Mouse (Mus musculus): Measurements from ENCODE around the gene Ccdc102a. TPM values are rescaled to one million over a fixed set of nuclear protein-coding genes. Genes with fewer than 3 reads are reported as not detected.

Ccdc102a gene
- polyA plus RNA-seq (2011; ENCODE audit: insufficient read depth, insufficient read length, low read depth, missing spikeins) = 5.1 and 5.4 TPM in 2 replicates

GRCm38 (mm10) chr8:94917851-94918495 is at the start of gene Ccdc102a:
Gene Ccdc102a (minus strand): TSS chr8:94918098.
- peak within 1 kb of the TSS; percentile 89 for H3K4me3 ChIP-seq (ENCODE audit: low read depth, low read length)
- no peak within 1 kb of the TSS for H3K27ac ChIP-seq (ENCODE audit: insufficient read depth, low read length)
- H3K9me3 ChIP-seq (replicated peaks; ENCODE audit: control insufficient read depth, insufficient read depth, low read length, poor library complexity, severe bottlenecking) = no peaks in the 10 kb centered on the region
- peaks cover 2% of the 10 kb centered on the region for H3K4me1 ChIP-seq (ENCODE audit: control insufficient read depth, insufficient read depth, low read length)
- H3K27me3 ChIP-seq (ENCODE audit: control insufficient read depth, insufficient read depth, low read length, poor library complexity, severe bottlenecking) = no peaks in the 10 kb centered on the region
- TF ChIP-seq CTCF (IDR thresholded peaks at IDR 0.05; ENCODE audit: low read depth, low read length) (no peak), POLR2A (IDR thresholded peaks at IDR 0.05; ENCODE audit: insufficient read depth, low read length) (no peak), EP300 (IDR thresholded peaks at IDR 0.05; ENCODE audit: insufficient read depth, low read depth, low read length) (no peak)
- H3K9ac ChIP-seq (ENCODE audit: low read depth, poor library complexity, severe bottlenecking) = peak within 1 kb of the TSS; percentile 94
- H3K36me3 ChIP-seq (ENCODE audit: control insufficient read depth, insufficient read depth, low read length, poor library complexity, severe bottlenecking) = no peaks in the 10 kb centered on the region

- Histone ChIP-seq H3K27me3 (ENCODE audit: control insufficient read depth, insufficient read depth, low read length, poor library complexity, severe bottlenecking) (no peaks in the 10 kb centered on the region), H3K27ac (ENCODE audit: insufficient read depth, low read length) (no peak overlapping the region), H3K9ac (ENCODE audit: low read depth, poor library complexity, severe bottlenecking) (no peak overlapping the region), H3K4me1 (ENCODE audit: control insufficient read depth, insufficient read depth, low read length) (no peaks in the 10 kb centered on the region), H3K4me3 (ENCODE audit: low read depth, low read length) (no peak overlapping the region), H3K36me3 (ENCODE audit: control insufficient read depth, insufficient read depth, low read length, poor library complexity, severe bottlenecking) (no peaks in the 10 kb centered on the region), H3K9me3 (replicated peaks; ENCODE audit: control insufficient read depth, insufficient read depth, low read length, poor library complexity, severe bottlenecking) (no peaks in the 10 kb centered on the region)
- no peak for TF ChIP-seq EP300 (IDR thresholded peaks at IDR 0.05; ENCODE audit: insufficient read depth, low read depth, low read length)
- TF ChIP-seq CTCF (IDR thresholded peaks at IDR 0.05; ENCODE audit: low read depth, low read length) = no peak
- no peak for TF ChIP-seq POLR2A (IDR thresholded peaks at IDR 0.05; ENCODE audit: insufficient read depth, low read length)
These were observed 49.7 kb upstream of the Ccdc102a start for GRCm38 (mm10) chr8:94967554-94967953.

GRCm38 (mm10) chr8:94967071-94967470 is 49.2 kb upstream of the Ccdc102a start:
- Histone ChIP-seq H3K9me3 (replicated peaks; ENCODE audit: control insufficient read depth, insufficient read depth, low read length, poor library complexity, severe bottlenecking) (no peaks in the 10 kb centered on the region), H3K27me3 (ENCODE audit: control insufficient read depth, insufficient read depth, low read length, poor library complexity, severe bottlenecking) (no peaks in the 10 kb centered on the region), H3K4me1 (ENCODE audit: control insufficient read depth, insufficient read depth, low read length) (no peaks in the 10 kb centered on the region), H3K4me3 (ENCODE audit: low read depth, low read length) (no peak overlapping the region), H3K9ac (ENCODE audit: low read depth, poor library complexity, severe bottlenecking) (no peak overlapping the region), H3K27ac (ENCODE audit: insufficient read depth, low read length) (no peak overlapping the region), H3K36me3 (ENCODE audit: control insufficient read depth, insufficient read depth, low read length, poor library complexity, severe bottlenecking) (no peaks in the 10 kb centered on the region)
- TF ChIP-seq CTCF (IDR thresholded peaks at IDR 0.05; ENCODE audit: low read depth, low read length) (no peak), EP300 (IDR thresholded peaks at IDR 0.05; ENCODE audit: insufficient read depth, low read depth, low read length) (no peak), POLR2A (IDR thresholded peaks at IDR 0.05; ENCODE audit: insufficient read depth, low read length) (no peak)

- Histone ChIP-seq H3K36me3 (ENCODE audit: control insufficient read depth, insufficient read depth, low read length, poor library complexity, severe bottlenecking) (no peaks in the 10 kb centered on the region), H3K4me3 (ENCODE audit: low read depth, low read length) (no peak overlapping the region), H3K9me3 (replicated peaks; ENCODE audit: control insufficient read depth, insufficient read depth, low read length, poor library complexity, severe bottlenecking) (no peaks in the 10 kb centered on the region), H3K9ac (ENCODE audit: low read depth, poor library complexity, severe bottlenecking) (no peak overlapping the region), H3K4me1 (ENCODE audit: control insufficient read depth, insufficient read depth, low read length) (no peaks in the 10 kb centered on the region), H3K27me3 (ENCODE audit: control insufficient read depth, insufficient read depth, low read length, poor library complexity, severe bottlenecking) (no peaks in the 10 kb centered on the region), H3K27ac (ENCODE audit: insufficient read depth, low read length) (no peak overlapping the region)
- TF ChIP-seq CTCF (IDR thresholded peaks at IDR 0.05; ENCODE audit: low read depth, low read length) (no peak), EP300 (IDR thresholded peaks at IDR 0.05; ENCODE audit: insufficient read depth, low read depth, low read length) (no peak), POLR2A (IDR thresholded peaks at IDR 0.05; ENCODE audit: insufficient read depth, low read length) (no peak)
These were observed 48.7 kb upstream of the Ccdc102a start for GRCm38 (mm10) chr8:94966578-94966977.

GRCm38 (mm10) chr8:94964828-94965227 is 46.9 kb upstream of the Ccdc102a start:
- H3K9ac ChIP-seq (ENCODE audit: low read depth, poor library complexity, severe bottlenecking) = no peak overlapping the region
- H3K27me3 ChIP-seq (ENCODE audit: control insufficient read depth, insufficient read depth, low read length, poor library complexity, severe bottlenecking) = no peaks in the 10 kb centered on the region
- H3K27ac ChIP-seq (ENCODE audit: insufficient read depth, low read length) = no peak overlapping the region
- no peak overlapping the region for H3K4me3 ChIP-seq (ENCODE audit: low read depth, low read length)
- no peaks in the 10 kb centered on the region for H3K9me3 ChIP-seq (replicated peaks; ENCODE audit: control insufficient read depth, insufficient read depth, low read length, poor library complexity, severe bottlenecking)
- TF ChIP-seq CTCF (IDR thresholded peaks at IDR 0.05; ENCODE audit: low read depth, low read length) (no peak), EP300 (IDR thresholded peaks at IDR 0.05; ENCODE audit: insufficient read depth, low read depth, low read length) (no peak), POLR2A (IDR thresholded peaks at IDR 0.05; ENCODE audit: insufficient read depth, low read length) (no peak)
- no peaks in the 10 kb centered on the region for H3K36me3 ChIP-seq (ENCODE audit: control insufficient read depth, insufficient read depth, low read length, poor library complexity, severe bottlenecking)
- no peaks in the 10 kb centered on the region for H3K4me1 ChIP-seq (ENCODE audit: control insufficient read depth, insufficient read depth, low read length)

- TF ChIP-seq EP300 (IDR thresholded peaks at IDR 0.05; ENCODE audit: insufficient read depth, low read depth, low read length) = no peak
- TF ChIP-seq POLR2A (IDR thresholded peaks at IDR 0.05; ENCODE audit: insufficient read depth, low read length) = no peak
- Histone ChIP-seq H3K4me1 (ENCODE audit: control insufficient read depth, insufficient read depth, low read length) (no peaks in the 10 kb centered on the region), H3K9me3 (replicated peaks; ENCODE audit: control insufficient read depth, insufficient read depth, low read length, poor library complexity, severe bottlenecking) (no peaks in the 10 kb centered on the region), H3K4me3 (ENCODE audit: low read depth, low read length) (no peak overlapping the region), H3K36me3 (ENCODE audit: control insufficient read depth, insufficient read depth, low read length, poor library complexity, severe bottlenecking) (no peaks in the 10 kb centered on the region), H3K27ac (ENCODE audit: insufficient read depth, low read length) (no peak overlapping the region), H3K27me3 (ENCODE audit: control insufficient read depth, insufficient read depth, low read length, poor library complexity, severe bottlenecking) (no peaks in the 10 kb centered on the region), H3K9ac (ENCODE audit: low read depth, poor library complexity, severe bottlenecking) (no peak overlapping the region)
These were observed 44.3 kb upstream of the Ccdc102a start for GRCm38 (mm10) chr8:94962201-94962600.

Data from ES-Bruce4 (cell line).